Mouse (Mus musculus) kidney, embryonic 15.5 days (tissue): Measurements from ENCODE around the gene Lyrm7. TPM values are rescaled to one million over a fixed set of nuclear protein-coding genes. Genes with fewer than 3 reads are reported as not detected.

ENCODE experiments used
- ATAC-seq: fragments of 200-750 bp; cut with Nextera tagmentation; replicated peaks from 2 replicates; pipeline ENCODE4 v1.8.0; 2017; ENCODE audit warnings: moderate TSS enrichment; ENCODE audit not compliant: low FRiP score
- H3K27ac ChIP-seq: fragments of 300-500 bp; sonication (generic); 2 replicates; pipeline ENCODE4 v1.5.1; 2015; ENCODE audit warnings: mild to moderate bottlenecking, inconsistent platforms
- H3K27me3 ChIP-seq: fragments of 300-500 bp; sonication (generic); 2 replicates; pipeline ENCODE4 v1.6.1; 2015; ENCODE audit warnings: inconsistent platforms
- H3K36me3 ChIP-seq: fragments of 300-500 bp; sonication (generic); 2 replicates; pipeline ENCODE4 v1.6.1; 2015; ENCODE audit warnings: inconsistent platforms
- H3K4me1 ChIP-seq: fragments of 300-500 bp; sonication (generic); 2 replicates; pipeline ENCODE4 v1.6.1; 2015; ENCODE audit warnings: inconsistent platforms
- H3K4me2 ChIP-seq: fragments of 300-500 bp; sonication (generic); 2 replicates; pipeline ENCODE4 v1.6.1; 2015; ENCODE audit warnings: moderate library complexity, mild to moderate bottlenecking, inconsistent platforms
- H3K4me3 ChIP-seq: fragments of 300-500 bp; sonication (generic); replicated peaks from 2 replicates; pipeline ENCODE4 v1.5.1; 2015; ENCODE audit warnings: mild to moderate bottlenecking, inconsistent platforms
- H3K9ac ChIP-seq: fragments of 300-500 bp; sonication (generic); 2 replicates; pipeline ENCODE4 v1.6.1; 2015; ENCODE audit warnings: mild to moderate bottlenecking, inconsistent platforms
- H3K9me3 ChIP-seq: fragments of 300-500 bp; sonication (generic); replicated peaks from 2 replicates; pipeline ENCODE4 v1.6.1; 2016; ENCODE audit warnings: inconsistent platforms
- WGBS: fragments of 180-500 bp; shearing (Covaris S2); methylation state at CpG from one replicate; pipeline ENCODE4 v1.1.7; 2015; ENCODE audit warnings: mixed read lengths; 5-methylcytosine and 5-hydroxymethylcytosine counted together
- polyA plus RNA-seq: library from polyadenylated mRNA; unstranded; fragments of >200 nt; fragmentation: Nextera tagmentation; extraction: Ambion mirVana; gene quantifications from 2 replicates; pipeline ENCODE4 v1.2.1, GENCODE M21; 2015

Lyrm7 gene
- polyA plus RNA-seq, 1 experiment from 2014 or later: 5.3 TPM

DNA sequence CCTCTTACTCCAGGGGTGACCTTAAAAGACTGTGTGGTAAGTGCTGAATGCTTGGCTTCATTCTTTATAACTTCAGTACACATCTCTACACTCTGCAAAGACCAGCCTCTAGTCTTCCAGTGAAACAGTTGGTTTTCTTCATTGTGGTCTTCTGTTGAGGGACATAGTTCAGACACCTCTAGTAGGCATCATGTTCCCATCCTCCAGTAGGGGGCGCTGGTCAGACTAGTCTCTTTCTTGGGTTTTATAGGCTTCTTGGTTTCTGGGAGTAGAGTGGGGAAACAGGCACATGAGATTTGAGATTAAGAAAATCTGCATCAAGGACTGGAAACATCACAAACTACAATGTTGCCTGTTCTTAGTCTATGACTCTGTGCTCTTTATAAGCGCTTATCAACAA lies 26.1 kb downstream of the Lyrm7 start:
- no peak for ATAC-seq
- Histone ChIP-seq H3K27ac (no peak overlapping the region), H3K36me3 (no peaks in the 10 kb centered on the region), H3K9me3 (no peaks in the 10 kb centered on the region), H3K9ac (no peak overlapping the region), H3K4me2 (no peak overlapping the region), H3K4me3 (no peak overlapping the region), H3K4me1 (no peaks in the 10 kb centered on the region), H3K27me3 (no peaks in the 10 kb centered on the region)
- WGBS: 61% methylated on average over 2 of the region's 2 CpGs

DNA sequence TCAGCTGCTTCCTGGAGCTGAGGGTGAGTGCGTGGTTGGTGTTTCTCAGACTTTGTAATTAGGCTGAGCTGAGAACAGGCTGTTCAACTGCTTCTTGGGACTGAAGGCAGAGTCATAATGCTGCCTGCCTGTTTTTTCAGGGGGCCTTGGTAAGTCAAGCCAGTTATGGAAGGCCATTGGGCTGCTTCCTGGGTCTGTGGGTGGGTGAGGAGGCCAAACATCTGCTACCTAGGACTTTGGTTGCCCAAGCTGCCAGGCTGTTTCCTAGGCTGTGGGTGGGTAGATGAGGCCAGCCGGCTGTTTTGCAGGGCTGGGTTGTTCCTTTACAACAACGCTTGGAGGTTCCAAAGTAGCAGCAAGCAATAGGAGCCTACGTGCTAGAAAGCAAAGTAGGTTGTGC lies 26.9 kb downstream of the Lyrm7 start:
- Histone ChIP-seq H3K27ac (no peak overlapping the region), H3K27me3 (no peaks in the 10 kb centered on the region), H3K4me1 (no peaks in the 10 kb centered on the region), H3K9me3 (no peaks in the 10 kb centered on the region), H3K4me2 (no peak overlapping the region), H3K9ac (no peak overlapping the region), H3K36me3 (no peaks in the 10 kb centered on the region), H3K4me3 (no peak overlapping the region)
- 93% methylated on average over 4 of the region's 4 CpGs for WGBS
- ATAC-seq: no peak

DNA sequence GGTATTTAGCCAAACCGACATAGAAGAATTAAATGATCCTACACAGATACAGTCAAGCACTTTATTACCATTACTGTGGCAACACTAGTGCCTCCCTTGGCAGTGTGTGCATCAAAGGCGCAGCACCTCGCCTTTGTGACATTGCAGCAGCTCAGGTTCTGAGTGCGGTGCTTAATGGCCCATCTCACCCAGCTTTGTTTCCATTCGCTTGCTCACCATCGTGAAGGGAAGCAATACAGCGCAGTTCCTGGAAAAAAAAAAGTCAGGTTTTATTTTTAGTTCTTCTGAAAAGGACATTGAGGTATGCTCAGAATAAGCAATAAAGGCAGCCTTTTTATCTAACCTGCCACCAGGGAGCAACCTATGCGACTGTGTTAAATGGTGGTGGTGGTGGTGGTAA lies 33.9 kb downstream of the Lyrm7 start:
- Histone ChIP-seq H3K36me3 (no peaks in the 10 kb centered on the region), H3K4me1 (no peaks in the 10 kb centered on the region), H3K9me3 (peaks cover 4% of the 10 kb centered on the region; the same call in 1 of the 2 replicates), H3K9ac (no peak overlapping the region), H3K27me3 (no peaks in the 10 kb centered on the region), H3K27ac (0 out of 2 replicates have a peak overlapping the region, but pooled peaks have one; percentile 20), H3K4me3 (no peak overlapping the region), H3K4me2 (no peak overlapping the region)
- ATAC-seq: peak; percentile 69
- 62% methylated on average over 8 of the region's 8 CpGs for WGBS

DNA sequence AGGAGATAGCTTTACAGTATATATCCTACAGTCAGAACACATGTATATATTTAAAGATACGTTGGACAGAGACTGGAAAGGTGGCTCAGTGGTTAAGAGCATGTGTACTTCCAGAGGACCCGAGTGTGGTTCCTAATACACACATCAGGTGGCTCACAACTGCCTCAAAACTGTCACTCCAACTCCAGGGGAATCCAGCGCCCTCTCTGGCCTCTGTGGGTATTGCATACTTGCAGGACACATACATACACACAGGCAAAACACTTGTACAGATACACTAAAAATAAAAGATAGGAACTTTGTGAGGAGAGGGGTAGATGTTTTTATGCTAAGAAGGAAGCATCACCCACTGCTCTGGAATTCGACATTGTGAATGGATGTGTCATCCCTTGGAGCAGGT lies 34.9 kb downstream of the Lyrm7 start:
- no peak overlapping the region for H3K9ac ChIP-seq
- peaks cover 4% of the 10 kb centered on the region; the same call in 1 of the 2 replicates for H3K9me3 ChIP-seq
- H3K27me3 ChIP-seq: no peaks in the 10 kb centered on the region
- no peak overlapping the region for H3K4me3 ChIP-seq
- H3K4me2 ChIP-seq: no peak overlapping the region
- ATAC-seq: no peak
- H3K4me1 ChIP-seq: no peaks in the 10 kb centered on the region
- no peak overlapping the region for H3K27ac ChIP-seq
- WGBS: 83% methylated on average over 4 of the region's 4 CpGs
- H3K36me3 ChIP-seq: no peaks in the 10 kb centered on the region

DNA sequence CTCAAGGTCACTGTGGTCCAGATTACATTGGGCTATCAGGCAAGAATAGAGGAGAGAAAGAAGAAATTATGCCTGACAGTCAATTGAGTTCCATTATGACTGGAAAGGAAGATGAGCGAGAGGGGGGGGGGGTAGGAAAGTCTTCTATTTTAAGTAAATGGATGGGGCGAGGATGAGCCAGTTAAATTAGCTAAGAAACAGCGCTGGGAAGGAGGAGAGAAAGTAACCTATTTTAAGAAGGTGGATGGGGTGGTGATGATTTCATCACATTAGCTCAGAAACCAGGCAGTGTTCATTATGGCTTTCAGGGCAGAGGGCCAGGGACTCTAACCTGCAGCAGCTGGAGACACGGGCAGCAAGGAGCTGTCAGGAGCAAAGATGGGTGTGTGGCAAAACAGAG lies 37.2 kb downstream of the Lyrm7 start:
- no peak overlapping the region for H3K4me2 ChIP-seq
- H3K9me3 ChIP-seq: peaks cover 4% of the 10 kb centered on the region; the same call in 1 of the 2 replicates
- no peak overlapping the region for H3K9ac ChIP-seq
- H3K4me1 ChIP-seq: no peaks in the 10 kb centered on the region
- no peak overlapping the region for H3K27ac ChIP-seq
- no peak for ATAC-seq
- no peaks in the 10 kb centered on the region for H3K27me3 ChIP-seq
- H3K36me3 ChIP-seq: no peaks in the 10 kb centered on the region
- 80% methylated on average over 4 of the region's 4 CpGs for WGBS
- H3K4me3 ChIP-seq: no peak overlapping the region

DNA sequence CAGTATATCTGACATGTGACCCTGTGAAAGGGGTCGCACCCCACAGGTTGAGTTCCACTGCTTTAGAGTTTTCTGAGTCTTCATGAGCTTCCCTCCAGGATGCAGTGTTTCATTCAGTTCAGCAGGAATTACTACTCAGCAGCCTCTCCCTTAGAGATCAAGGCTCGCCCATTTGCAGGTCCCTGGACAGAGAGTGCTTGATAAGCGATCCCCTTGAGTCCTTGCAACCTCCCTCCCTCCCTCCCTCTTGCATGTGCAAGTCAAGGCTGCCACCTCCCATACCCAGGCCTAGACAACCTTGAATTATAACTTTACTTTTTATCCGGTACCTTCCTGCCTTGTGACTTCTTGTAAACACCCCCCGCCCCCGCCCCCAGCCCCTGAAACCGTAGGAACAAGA lies 41.2 kb downstream of the Lyrm7 start:
- H3K27me3 ChIP-seq: no peaks in the 10 kb centered on the region
- no peaks in the 10 kb centered on the region for H3K4me1 ChIP-seq
- H3K9ac ChIP-seq: no peak overlapping the region
- H3K9me3 ChIP-seq: no peaks in the 10 kb centered on the region
- no peak for ATAC-seq
- no peak overlapping the region for H3K27ac ChIP-seq
- no peak overlapping the region for H3K4me2 ChIP-seq
- 51% methylated on average over 7 of the region's 7 CpGs for WGBS
- H3K36me3 ChIP-seq: no peaks in the 10 kb centered on the region
- no peak overlapping the region for H3K4me3 ChIP-seq

DNA sequence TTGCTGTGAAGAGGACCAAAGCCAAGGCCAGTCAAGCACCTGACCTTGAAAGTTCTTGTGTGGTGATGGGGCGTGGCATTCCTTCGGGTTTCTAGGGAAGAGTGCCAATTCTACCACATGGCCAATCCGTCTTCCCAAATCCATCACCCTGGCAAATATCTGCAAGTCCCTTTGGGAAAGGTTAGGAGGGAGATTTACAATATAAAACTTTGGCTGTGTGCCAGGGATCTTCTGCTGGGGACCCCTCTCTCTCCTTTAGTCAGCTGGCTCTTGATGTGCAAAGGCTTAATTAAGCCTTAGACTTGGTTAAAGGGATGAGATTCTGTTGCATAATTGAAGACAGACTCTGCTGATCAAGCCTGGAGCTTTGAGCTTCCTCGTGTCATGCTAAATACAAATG lies 43.3 kb downstream of the Lyrm7 start:
- H3K36me3 ChIP-seq: no peaks in the 10 kb centered on the region
- H3K27me3 ChIP-seq: no peaks in the 10 kb centered on the region
- no peak overlapping the region for H3K4me2 ChIP-seq
- H3K4me1 ChIP-seq: no peaks in the 10 kb centered on the region; the same call in 1 of the 2 replicates
- 72% methylated on average over 4 of the region's 4 CpGs for WGBS
- no peaks in the 10 kb centered on the region for H3K9me3 ChIP-seq
- no peak overlapping the region for H3K9ac ChIP-seq
- no peak for ATAC-seq
- H3K4me3 ChIP-seq: no peak overlapping the region
- no peak overlapping the region for H3K27ac ChIP-seq

DNA sequence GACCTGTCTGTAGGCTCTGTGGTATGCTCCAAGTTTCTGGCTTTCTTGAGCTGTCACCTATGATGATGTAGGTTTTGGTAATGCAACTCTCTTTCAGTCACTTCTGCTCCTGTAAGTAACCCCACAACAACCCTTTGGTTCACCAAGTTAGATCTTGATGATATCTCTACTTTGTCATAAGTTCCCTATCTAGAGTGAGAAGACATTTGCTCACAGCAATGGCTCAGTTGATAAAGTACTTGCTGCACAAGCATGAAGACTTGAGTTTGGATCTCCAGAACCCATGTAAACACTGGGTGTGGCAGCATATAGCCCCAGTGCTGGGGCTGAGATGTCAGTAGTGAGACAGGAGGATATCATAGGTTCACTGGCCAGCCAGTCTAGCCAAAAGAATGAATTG lies 45.1 kb downstream of the Lyrm7 start:
- H3K9ac ChIP-seq: no peak overlapping the region
- H3K4me1 ChIP-seq: no peaks in the 10 kb centered on the region; the same call in 1 of the 2 replicates
- H3K27me3 ChIP-seq: 0 out of 2 replicates have a peak, but pooled peaks cover 5% of the 10 kb centered on the region
- H3K36me3 ChIP-seq: no peaks in the 10 kb centered on the region
- H3K27ac ChIP-seq: no peak overlapping the region
- H3K4me2 ChIP-seq: no peak overlapping the region
- H3K4me3 ChIP-seq: no peak overlapping the region
- H3K9me3 ChIP-seq: no peaks in the 10 kb centered on the region
- no peak for ATAC-seq

DNA sequence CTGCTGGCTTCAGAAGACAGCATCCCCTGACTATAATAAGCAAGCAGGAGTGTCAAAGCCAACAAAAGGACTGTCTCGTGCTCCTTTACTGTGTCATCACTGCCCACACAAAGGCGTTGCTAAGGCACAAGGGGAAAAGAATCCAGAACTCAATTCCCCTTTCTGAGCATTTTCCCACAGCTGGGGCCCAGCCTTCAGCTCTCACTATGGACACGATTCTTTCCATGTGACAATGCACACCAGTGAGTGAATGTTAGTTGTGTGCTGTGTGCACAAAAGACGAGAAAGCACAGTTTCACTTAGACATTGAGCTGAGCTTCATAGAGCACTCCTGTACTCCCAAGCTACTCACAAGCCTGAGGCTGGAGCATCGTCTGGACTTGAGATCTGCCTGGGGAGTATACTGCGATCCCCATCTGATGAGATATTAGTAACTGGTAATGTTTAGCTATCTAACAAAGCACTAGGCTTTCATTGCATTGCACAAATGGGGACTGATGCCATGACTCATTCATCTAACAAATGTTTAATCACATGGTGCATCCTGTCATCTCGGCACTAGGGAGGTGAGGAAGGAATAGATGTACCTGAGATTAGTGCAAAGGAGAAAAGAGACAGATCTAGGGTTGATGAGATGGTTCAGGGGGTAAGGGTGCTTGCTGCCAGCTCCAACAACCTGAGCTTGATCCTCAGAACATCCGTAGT lies 47.8 kb downstream of the Lyrm7 start:
- Histone ChIP-seq H3K4me1 (no peaks in the 10 kb centered on the region; the same call in 1 of the 2 replicates), H3K4me2 (no peak overlapping the region), H3K9me3 (no peaks in the 10 kb centered on the region), H3K4me3 (no peak overlapping the region), H3K27me3 (0 out of 2 replicates have a peak, but pooled peaks cover 5% of the 10 kb centered on the region), H3K9ac (no peak overlapping the region), H3K36me3 (no peaks in the 10 kb centered on the region), H3K27ac (no peak overlapping the region)
- WGBS: 61% methylated on average over 8 of the region's 8 CpGs
- ATAC-seq: no peak

DNA sequence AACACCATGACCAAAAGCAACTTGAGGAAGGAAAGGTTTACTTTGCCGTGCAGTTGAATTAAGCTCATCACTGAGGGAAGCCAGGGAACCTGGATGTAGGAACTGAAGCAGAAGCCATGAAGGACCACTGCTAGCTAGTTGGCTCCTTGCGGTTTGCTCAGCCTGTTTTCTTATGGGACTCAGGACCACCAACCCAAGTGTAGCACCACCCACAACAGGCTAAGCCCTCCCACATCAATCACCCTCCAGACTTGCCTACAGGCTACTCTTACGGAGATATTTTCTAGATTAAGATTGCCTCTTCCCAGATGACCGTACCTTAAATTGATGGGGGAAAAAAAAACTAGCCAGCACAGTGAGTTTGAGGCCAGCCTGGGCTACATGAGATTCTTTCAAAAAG lies 48.4 kb downstream of the Lyrm7 start:
- Histone ChIP-seq H3K9me3 (no peaks in the 10 kb centered on the region), H3K4me1 (peaks cover 3% of the 10 kb centered on the region; the same call in 1 of the 2 replicates), H3K27ac (no peak overlapping the region), H3K27me3 (0 out of 2 replicates have a peak, but pooled peaks cover 5% of the 10 kb centered on the region), H3K9ac (no peak overlapping the region), H3K4me3 (no peak overlapping the region), H3K4me2 (no peak overlapping the region), H3K36me3 (no peaks in the 10 kb centered on the region)
- ATAC-seq: no peak
- 61% methylated on average over 4 of the region's 4 CpGs for WGBS

DNA sequence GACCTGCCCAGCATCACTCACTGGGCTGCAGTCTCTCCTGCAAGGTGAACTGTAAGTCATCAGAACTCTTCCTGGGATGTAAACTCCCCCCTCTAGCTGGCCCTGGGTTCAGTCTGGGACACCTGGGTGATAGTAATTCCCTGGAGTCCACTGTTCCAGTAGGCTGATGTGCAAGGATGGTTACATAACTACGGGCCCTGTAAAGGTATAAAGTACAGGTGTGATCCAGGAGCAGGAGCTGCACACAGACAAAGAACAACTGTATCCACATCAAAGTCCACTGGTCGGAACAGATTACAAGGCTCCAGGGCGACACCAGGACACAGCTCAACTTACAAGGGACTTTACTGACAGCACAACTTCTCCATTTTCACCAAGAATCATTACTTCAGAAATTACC lies 49.7 kb downstream of the Lyrm7 start:
- no peaks in the 10 kb centered on the region for H3K9me3 ChIP-seq
- WGBS: 60% methylated on average over 3 of the region's 3 CpGs
- no peak overlapping the region for H3K9ac ChIP-seq
- H3K27me3 ChIP-seq: 0 out of 2 replicates have a peak, but pooled peaks cover 5% of the 10 kb centered on the region
- no peak overlapping the region for H3K4me2 ChIP-seq
- no peak overlapping the region for H3K27ac ChIP-seq
- ATAC-seq: no peak
- H3K36me3 ChIP-seq: no peaks in the 10 kb centered on the region
- no peak overlapping the region for H3K4me3 ChIP-seq
- H3K4me1 ChIP-seq: peaks cover 7% of the 10 kb centered on the region; the same call in 1 of the 2 replicates

DNA sequence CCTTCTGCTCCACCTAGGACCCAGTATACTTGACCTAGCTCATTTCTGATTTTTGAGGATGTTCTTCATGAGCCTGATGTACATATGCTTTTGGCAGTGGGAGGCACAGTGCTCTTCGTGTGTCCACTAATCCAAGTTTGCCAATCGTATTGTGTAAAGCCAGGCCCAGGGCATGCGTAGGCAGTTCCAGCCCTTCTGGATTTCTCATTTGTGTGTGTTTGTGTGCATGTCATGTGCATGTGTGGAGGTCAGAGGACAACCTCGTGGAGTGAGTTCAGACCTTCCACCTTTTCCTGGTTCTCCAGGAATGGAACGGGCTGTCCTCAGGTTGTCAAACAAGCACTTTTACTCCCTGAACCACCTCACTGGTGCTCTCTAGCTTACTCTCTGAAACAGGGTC lies 51.1 kb downstream of the Lyrm7 start:
- Histone ChIP-seq H3K9me3 (no peaks in the 10 kb centered on the region), H3K27ac (no peak overlapping the region), H3K4me3 (no peak overlapping the region), H3K9ac (no peak overlapping the region), H3K27me3 (0 out of 2 replicates have a peak, but pooled peaks cover 5% of the 10 kb centered on the region), H3K4me1 (peaks cover 7% of the 10 kb centered on the region; the same call in 1 of the 2 replicates), H3K4me2 (no peak overlapping the region), H3K36me3 (no peaks in the 10 kb centered on the region)
- ATAC-seq: no peak
- 73% methylated on average over 5 of the region's 5 CpGs for WGBS

DNA sequence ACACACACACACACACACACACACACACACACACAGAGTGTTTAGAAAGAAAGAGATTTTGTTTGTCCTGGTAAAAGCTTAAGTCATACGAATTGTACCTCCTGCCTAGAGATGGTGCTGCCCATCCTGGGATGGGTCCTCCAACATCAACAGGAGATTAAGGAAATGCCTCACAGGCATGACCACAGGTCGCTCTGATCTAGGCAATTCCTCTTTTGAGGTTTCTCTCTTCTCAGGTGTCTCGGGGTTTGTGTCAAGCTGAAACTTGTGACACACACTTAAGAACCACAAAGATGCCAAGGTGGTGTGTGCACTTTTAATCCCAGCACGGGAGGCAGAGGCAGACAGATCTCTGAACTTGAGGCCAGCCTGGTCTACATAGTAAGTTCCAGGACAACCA lies 52.5 kb downstream of the Lyrm7 start:
- WGBS: 84% methylated on average over 4 of the region's 4 CpGs

More for the DNA sequence above, 52.5 kb downstream of the Lyrm7 start:
- Histone ChIP-seq H3K9ac (no peak overlapping the region), H3K4me3 (no peak overlapping the region), H3K27me3 (0 out of 2 replicates have a peak, but pooled peaks cover 5% of the 10 kb centered on the region), H3K4me2 (no peak overlapping the region), H3K4me1 (peaks cover 9% of the 10 kb centered on the region; the same call in 1 of the 2 replicates), H3K9me3 (no peaks in the 10 kb centered on the region), H3K36me3 (no peaks in the 10 kb centered on the region), H3K27ac (no peak overlapping the region)
- no peak for ATAC-seq
